ENCODE assay signal across 8 mouse cellular contexts in the genomic region with DNA sequence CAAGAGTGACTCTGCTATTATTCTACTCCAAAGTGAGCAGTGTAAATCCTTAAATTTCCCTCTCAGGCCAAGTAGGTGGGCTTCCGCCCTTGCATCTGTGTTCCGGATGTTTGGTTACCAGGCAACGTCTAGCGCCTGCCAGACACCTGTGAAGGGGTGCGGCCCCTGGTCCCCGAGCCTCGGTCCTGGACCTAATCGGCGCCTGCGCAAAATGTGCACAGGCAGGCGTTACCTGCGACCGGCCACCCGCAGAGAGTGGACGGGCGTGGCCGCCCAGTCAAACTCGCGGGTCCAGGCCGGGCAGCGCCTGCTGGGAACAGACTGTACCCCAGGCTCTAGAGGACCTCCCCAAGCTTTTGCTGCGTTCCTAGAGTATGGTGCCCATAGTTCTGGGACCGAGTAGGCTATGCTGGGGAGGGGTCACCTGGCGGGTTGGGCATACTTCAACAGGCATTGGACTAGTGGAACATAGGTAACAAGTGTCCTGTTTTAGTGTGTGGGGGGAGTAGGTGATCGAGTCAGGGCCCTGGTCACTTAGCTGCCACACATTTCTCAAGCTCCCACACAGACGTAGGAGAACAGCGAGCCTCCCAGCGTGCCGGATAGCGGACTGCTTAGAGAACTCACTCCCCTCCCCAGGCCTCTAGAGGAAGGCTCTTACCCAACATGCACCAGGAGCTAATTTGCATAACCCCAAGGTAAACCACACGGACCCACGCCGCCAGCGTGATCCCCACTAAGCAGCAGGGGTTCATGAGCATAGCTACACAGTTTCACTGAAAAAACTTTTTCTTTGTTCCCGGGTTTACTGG.
A peak's percentile ranks its signal among the peaks of the same experiment; 100 is the strongest.
DNase-seq lines count a peak whose midpoint lies in the region; ATAC-seq and TF ChIP-seq lines count a peak whose summit lies in the region.

No protein-coding gene starts in this region.

- H3K4me2 ChIP-seq in kidney, embryonic 15.5 days, result peak overlapping the region; percentile 75
- H3K4me2 ChIP-seq in myocyte (ENCODE audit: low read depth), result peak overlapping the region; percentile 95

- TF ChIP-seq CTCF in bone marrow macrophage, adult 2 months (IDR thresholded peaks at IDR 0.05; ENCODE audit: low read depth, low read length), result no peak
- TF ChIP-seq CTCF in embryonic fibroblast, embryonic 13.5 days (IDR thresholded peaks at IDR 0.05; ENCODE audit: borderline replicate concordance, insufficient read depth, low read length), result no peak
- no peak for TF ChIP-seq CTCF in liver, adult 2 months (IDR thresholded peaks at IDR 0.05; ENCODE audit: low read depth, low read length)

- TF ChIP-seq POLR2A in bone marrow macrophage, adult 2 months (IDR thresholded peaks at IDR 0.05; ENCODE audit: borderline replicate concordance, low read depth, low read length), result no peak
- peak; percentile 91 for TF ChIP-seq POLR2A in embryonic fibroblast, embryonic 13.5 days (IDR thresholded peaks at IDR 0.05; ENCODE audit: low read depth, low read length)
- peak; percentile 50; the same call in 1 of the 2 replicates for TF ChIP-seq POLR2A in liver, adult 2 months (IDR thresholded peaks at IDR 0.05; ENCODE audit: extremely low read depth, insufficient read depth, low read length)
- TF ChIP-seq POLR2A in myocyte (IDR thresholded peaks at IDR 0.05; ENCODE audit: insufficient read length, low read depth), result peak; percentile 86

- H3K27ac ChIP-seq in bone marrow macrophage, adult 2 months (ENCODE audit: insufficient read depth, low read depth, low read length), result peak overlapping the region; percentile 82
- H3K27ac ChIP-seq in embryonic fibroblast, embryonic 13.5 days (ENCODE audit: insufficient read depth, low read length), result peak overlapping the region; percentile 56
- peak overlapping the region; percentile 97 for H3K27ac ChIP-seq in heart, embryonic 10.5 days
- peak overlapping the region; percentile 89 for H3K27ac ChIP-seq in kidney, embryonic 15.5 days
- peak overlapping the region; percentile 88 for H3K27ac ChIP-seq in liver, adult 2 months (replicated peaks; ENCODE audit: insufficient read depth, low read depth, low read length)

- no peaks in the 10 kb centered on the region for H3K79me2 ChIP-seq in liver, adult 2 months (ENCODE audit: control insufficient read depth, insufficient read depth, low read length)
- H3K79me2 ChIP-seq in myocyte (ENCODE audit: control insufficient read depth, insufficient read depth), result no peaks in the 10 kb centered on the region

- peaks cover 4% of the 10 kb centered on the region for H3K9me3 ChIP-seq in heart, embryonic 10.5 days
- no peaks in the 10 kb centered on the region for H3K9me3 ChIP-seq in kidney, embryonic 15.5 days (replicated peaks)

- peaks cover 3% of the 10 kb centered on the region; the same call in 1 of the 2 replicates for H3K4me1 ChIP-seq in bone marrow macrophage, adult 2 months (ENCODE audit: control insufficient read depth, insufficient read depth, low read length)
- 0 out of 2 replicates have a peak, but pooled peaks cover 2% of the 10 kb centered on the region for H3K4me1 ChIP-seq in embryonic fibroblast, embryonic 13.5 days (ENCODE audit: control insufficient read depth, insufficient read depth, low read length)
- H3K4me1 ChIP-seq in heart, embryonic 10.5 days, result no peaks in the 10 kb centered on the region
- peaks cover 11% of the 10 kb centered on the region for H3K4me1 ChIP-seq in kidney, embryonic 15.5 days
- peaks cover 4% of the 10 kb centered on the region; the same call in 1 of the 2 replicates for H3K4me1 ChIP-seq in liver, adult 2 months (ENCODE audit: control insufficient read depth, insufficient read depth, low read length)

- peak; percentile 95 for DNase-seq in A20 (ENCODE audit: low read depth, low spot score)
- DNase-seq in heart, embryonic 10.5 days (ENCODE audit: low spot score), result peak; percentile 93
- DNase-seq in liver, adult 2 months (ENCODE audit: extremely low read depth, low read depth, low spot score), result peak; percentile 87
- DNase-seq in splenic B cell, adult 2 months (ENCODE audit: low read depth, low spot score), result peak; percentile 96

- H3K36me3 ChIP-seq in heart, embryonic 10.5 days, result no peaks in the 10 kb centered on the region
- H3K36me3 ChIP-seq in kidney, embryonic 15.5 days, result no peaks in the 10 kb centered on the region
- H3K36me3 ChIP-seq in liver, adult 2 months (ENCODE audit: control insufficient read depth, insufficient read depth, low read length), result no peaks in the 10 kb centered on the region
- H3K36me3 ChIP-seq in myocyte (ENCODE audit: control insufficient read depth, insufficient read depth), result no peaks in the 10 kb centered on the region
- no peaks in the 10 kb centered on the region for H3K36me3 ChIP-seq in splenic B cell, adult 2 months (ENCODE audit: control insufficient read depth, insufficient read depth, low read length, poor library complexity, severe bottlenecking)

- peak overlapping the region; percentile 90 for H3ac ChIP-seq in myocyte (ENCODE audit: control insufficient read depth, insufficient read length)

- under 1% methylated on average over 35 of the region's 35 CpGs for WGBS in heart, embryonic 10.5 days
- under 1% methylated on average over 35 of the region's 35 CpGs for WGBS in kidney, embryonic 15.5 days
- WGBS in liver, adult 2 months, result under 1% methylated on average over 35 of the region's 35 CpGs

- H3K27me3 ChIP-seq in heart, embryonic 10.5 days (ENCODE audit: insufficient read depth, poor library complexity, severe bottlenecking), result no peaks in the 10 kb centered on the region
- no peaks in the 10 kb centered on the region for H3K27me3 ChIP-seq in kidney, embryonic 15.5 days
- H3K27me3 ChIP-seq in liver, adult 2 months (ENCODE audit: control insufficient read depth, insufficient read depth, low read length), result no peaks in the 10 kb centered on the region
- no peaks in the 10 kb centered on the region for H3K27me3 ChIP-seq in myocyte (ENCODE audit: control insufficient read depth, insufficient read depth, insufficient read length)
- no peaks in the 10 kb centered on the region for H3K27me3 ChIP-seq in splenic B cell, adult 2 months (ENCODE audit: control insufficient read depth, insufficient read depth, low read length, poor library complexity, severe bottlenecking)

- ATAC-seq in kidney, embryonic 15.5 days (replicated peaks; ENCODE audit: low FRiP score), result peak; percentile 91

- H3K4me3 ChIP-seq in bone marrow macrophage, adult 2 months (ENCODE audit: insufficient read depth, low read length), result peak overlapping the region; percentile 91
- H3K4me3 ChIP-seq in embryonic fibroblast, embryonic 13.5 days (ENCODE audit: insufficient read depth, low read length), result peak overlapping the region; percentile 60
- peak overlapping the region; percentile 95 for H3K4me3 ChIP-seq in heart, embryonic 10.5 days
- H3K4me3 ChIP-seq in kidney, embryonic 15.5 days (replicated peaks), result peak overlapping the region; percentile 83
- peak overlapping the region; percentile 75 for H3K4me3 ChIP-seq in liver, adult 2 months (ENCODE audit: insufficient read depth, low read depth, low read length)
- H3K4me3 ChIP-seq in myocyte, result peak overlapping the region; percentile 59

- H3K9ac ChIP-seq in kidney, embryonic 15.5 days, result peak overlapping the region; percentile 64
- H3K9ac ChIP-seq in liver, adult 2 months (ENCODE audit: low read depth, low read length), result peak overlapping the region; percentile 78

TF ChIP-seq in myocyte, 11 proteins besides CTCF, POLR2A, EP300 and RAD21:
- TF ChIP-seq MYOD1 (IDR thresholded peaks at IDR 0.05; ENCODE audit: control insufficient read depth in 1 of 3, insufficient read length in 2 of 3, low read depth in 2 of 3) (peak in 1 of 3 experiments; percentile 27), MYOG (IDR thresholded peaks at IDR 0.05; ENCODE audit: control insufficient read depth in 1 of 3, insufficient read depth in 1 of 3, insufficient read length in 2 of 3, low read depth in 2 of 3) (peak in 1 of 3 experiments; percentile 29), TCF3 (IDR thresholded peaks at IDR 0.05; ENCODE audit: insufficient read length, low read depth) (no peak), POLR2AphosphoS2 (IDR thresholded peaks at IDR 0.05; ENCODE audit: insufficient read length, low read depth) (peak; percentile 88)

Comparison
In these comparisons a context has a peak if more than half of its experiments do, and no peak if none do; other contexts are left out.
1. Peak in every context shown above with its lines: DNase-seq, ATAC-seq, H3K4me3 ChIP-seq and H3K27ac ChIP-seq.